Mouse (Mus musculus): ENCODE results near the gene Lpp.
"Not testable (repeated sequence)": the region's sequence is repeated elsewhere in the genome, so short reads cannot be mapped to it uniquely, and the experiment has no call there.

The Lpp gene

GRCm38 (mm10) chr16:25016261-25016836 lies 623.0 kb downstream of the Lpp start:
- peak; percentile 42 for DNase-seq

DNA sequence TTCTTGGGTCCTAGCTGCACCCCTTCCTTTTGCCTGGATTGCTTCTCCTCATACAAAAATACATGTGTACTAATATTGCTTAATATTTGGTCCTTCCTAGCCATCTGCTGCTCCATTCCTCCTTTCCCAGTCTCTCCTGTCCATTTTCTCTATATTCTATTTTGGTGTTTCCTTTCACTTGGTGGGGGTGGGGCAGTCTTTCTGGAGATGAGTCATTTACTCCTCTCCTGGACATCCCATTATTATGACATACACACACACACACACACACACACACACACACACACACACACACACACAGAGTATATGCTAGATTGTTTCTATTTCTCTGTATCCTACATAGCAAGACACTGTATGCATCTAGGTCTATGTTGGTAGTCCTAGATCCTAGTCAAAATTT lies 623.7 kb downstream of the Lpp start:
- DNase-seq, result no peak

DNA sequence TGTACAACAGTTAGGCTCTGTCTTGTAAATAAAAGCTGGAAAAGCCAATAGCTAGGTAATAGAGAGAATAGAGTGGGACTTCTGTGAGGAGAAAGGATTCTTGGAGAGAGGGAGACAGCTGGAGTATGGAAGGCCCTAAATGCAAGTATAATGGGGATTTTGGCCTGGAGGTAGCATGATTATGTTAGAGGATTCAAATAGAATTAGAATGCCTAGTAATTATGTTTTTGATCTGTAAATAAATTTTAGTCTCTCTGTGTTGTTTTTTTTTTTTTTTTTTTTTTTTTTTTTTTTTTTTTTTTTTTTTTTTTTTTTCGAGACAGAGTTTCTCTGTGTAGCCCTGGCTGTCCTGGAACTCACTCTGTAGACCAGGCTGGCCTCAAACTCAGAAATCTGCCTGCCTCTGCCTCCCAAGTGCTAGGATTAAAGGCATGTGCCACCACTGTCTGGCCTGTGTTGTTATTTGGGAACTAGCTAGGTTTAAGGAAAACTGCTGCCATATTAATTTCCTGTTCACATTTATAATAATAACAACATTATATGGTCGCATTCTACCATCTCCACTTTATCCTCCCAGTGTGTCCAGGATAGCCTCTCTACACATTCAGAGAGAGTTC lies 628.5 kb downstream of the Lpp start:
- not testable (repeated sequence) for DNase-seq

DNA sequence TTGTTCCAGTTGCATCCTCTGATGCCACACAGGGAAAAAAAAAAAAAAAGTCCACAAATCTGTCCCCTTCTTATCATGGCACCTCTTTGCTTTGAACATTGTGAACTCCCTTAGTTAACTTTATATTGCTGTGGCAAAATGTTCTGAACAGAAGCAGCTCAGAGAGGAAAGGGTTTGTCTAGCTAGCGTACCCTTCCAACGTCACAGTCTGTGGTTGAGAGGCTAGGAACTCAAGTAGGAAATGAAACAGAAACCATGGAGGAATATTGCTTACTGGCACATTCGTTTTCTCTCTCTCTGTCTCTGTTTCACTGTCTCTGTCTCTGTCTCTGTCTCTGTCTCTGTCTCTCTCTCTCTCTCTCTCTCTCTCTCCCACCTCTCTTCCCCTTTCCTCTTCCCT lies 631.3 kb downstream of the Lpp start:
- DNase-seq, result no peak

DNA sequence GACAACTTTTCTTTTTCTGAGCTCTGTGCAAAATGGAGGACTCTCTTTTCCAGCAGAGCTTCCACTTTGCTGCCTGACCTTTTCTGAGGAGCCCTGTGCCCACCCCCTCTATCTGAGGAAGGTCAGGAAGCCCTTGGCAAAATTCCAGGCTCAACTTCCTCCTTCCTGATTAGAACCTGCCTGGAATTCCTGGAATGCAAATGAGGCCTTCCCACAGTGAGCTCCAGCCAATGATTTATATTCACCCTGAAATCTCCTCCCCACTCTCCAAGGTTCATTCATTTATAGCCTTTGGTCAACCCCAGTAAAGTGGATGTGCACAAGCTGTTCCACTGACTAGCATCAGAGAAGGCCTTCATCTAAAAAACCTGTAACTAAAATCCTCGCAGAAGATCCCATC lies 632.9 kb downstream of the Lpp start:
- DNase-seq, result peak; percentile 67

DNA sequence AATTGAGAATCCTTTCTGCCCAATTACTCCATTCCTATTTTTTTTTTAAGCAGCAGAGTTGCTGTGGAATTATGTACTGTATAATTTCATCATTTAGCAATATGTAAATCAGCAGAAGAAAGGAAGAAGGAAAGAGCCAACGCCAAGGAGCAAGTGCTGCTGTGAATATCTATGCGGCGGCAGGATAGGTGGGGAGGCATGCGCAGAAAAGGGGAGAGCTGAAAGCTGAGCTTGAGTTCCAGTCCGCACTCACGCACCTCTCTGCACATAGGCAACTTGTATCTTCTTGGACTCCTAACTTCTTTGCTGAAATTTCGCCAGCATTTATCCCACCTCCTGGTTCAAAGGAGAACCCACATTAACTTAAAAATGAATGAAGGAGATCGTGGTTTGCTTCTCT lies 636.2 kb downstream of the Lpp start:
- DNase-seq, result no peak

GRCm38 (mm10) chr16:25037361-25037760 lies 644.1 kb downstream of the Lpp start:
- DNase-seq, result no peak

- DNase-seq, result no peak
These were observed 645.2 kb downstream of the Lpp start for GRCm38 (mm10) chr16:25038529-25038928.

DNA sequence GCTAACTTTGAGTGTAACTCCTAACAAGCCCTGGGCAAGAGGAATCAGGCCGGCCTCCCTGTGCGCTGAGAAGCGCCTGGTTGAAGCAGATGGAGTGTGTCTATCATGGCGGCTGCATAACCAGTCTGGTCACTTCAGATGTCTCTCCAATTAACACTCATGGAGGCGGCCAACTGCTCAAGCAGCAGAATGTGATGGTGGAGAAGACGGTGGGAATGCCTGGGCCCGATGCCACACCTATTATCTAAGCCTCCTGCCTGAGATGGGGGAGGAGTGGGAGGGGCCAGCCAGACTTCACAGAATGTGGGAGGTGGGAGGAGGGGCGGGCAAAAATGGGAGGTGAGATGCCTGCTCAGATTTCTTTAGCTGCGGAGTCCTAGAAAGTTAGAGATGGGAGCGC lies 646.6 kb downstream of the Lpp start:
- DNase-seq, result no peak

- DNase-seq, result no peak
These were observed 647.9 kb downstream of the Lpp start for GRCm38 (mm10) chr16:25041165-25041564.

DNA sequence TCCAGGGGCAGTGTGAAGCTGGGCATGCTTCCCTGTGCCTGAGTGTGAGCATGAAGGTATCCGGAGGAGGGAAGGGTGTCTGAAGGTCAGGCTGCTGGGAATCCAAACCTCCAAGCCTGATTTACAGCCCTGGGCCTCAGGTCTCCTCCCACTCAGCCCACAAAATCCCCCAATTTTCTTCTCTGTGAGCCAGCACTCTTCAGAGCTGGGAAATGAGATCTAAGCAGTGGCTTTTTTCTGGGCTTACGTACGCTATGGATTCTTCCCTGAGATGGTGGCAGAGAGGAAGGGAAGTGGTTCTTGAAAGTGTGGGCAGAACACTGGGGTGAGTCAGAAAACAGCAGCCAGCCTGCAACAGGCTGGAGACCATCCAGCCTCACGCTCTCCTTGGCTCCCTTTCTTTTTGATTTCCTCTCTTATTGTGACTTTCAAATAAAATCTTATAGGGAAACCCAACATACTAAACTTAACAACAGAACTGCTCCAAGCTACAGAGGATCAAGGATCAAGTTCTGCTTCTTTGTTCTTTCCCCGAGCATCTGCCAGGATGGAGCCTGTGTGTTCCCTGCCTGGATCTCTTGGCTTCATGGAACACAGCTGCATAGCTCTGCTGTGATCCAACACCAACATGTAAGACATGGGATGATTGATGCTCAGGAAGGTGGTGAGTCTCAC lies 648.7 kb downstream of the Lpp start:
- DNase-seq, result no peak

All from kidney, adult 9 months (tissue).